Comparison of ENCODE assay signal across 15 mouse cellular contexts in genomic region chr16:75065281-75065680, GRCm38 (mm10).
"Had no signal": no experiment of that assay in that cellular context is flagged by ENCODE, and none has a peak within 500 bp of the region (broad histone marks: within the 10 kb centered on the region; RNA-seq: fewer than 3 reads in every experiment).

No protein-coding gene starts in this region.

- H3K4me1 ChIP-seq: neural tube, embryonic 15.5 days; stomach, embryonic 15.5 days had no signal

- H3K36me3 ChIP-seq: neural tube, embryonic 15.5 days; stomach, embryonic 15.5 days had no signal

- H3K27me3 ChIP-seq: neural tube, embryonic 15.5 days; stomach, embryonic 15.5 days had no signal

- H3K4me3 ChIP-seq: neural tube, embryonic 15.5 days; stomach, embryonic 15.5 days had no signal

- H3K9me3 ChIP-seq: neural tube, embryonic 15.5 days; stomach, embryonic 15.5 days had no signal

- DNase-seq: retina, postnatal 1 day; right cerebral cortex, adult 18-20 months; right cerebral cortex, postnatal 14 days; right cerebral cortex, postnatal 25 days; right cerebral cortex, postnatal 4 days; spleen, adult 18-20 months; thymus, adult 18-20 months; thymus, adult 2 months; thymus, postnatal 14 days; thymus, postnatal 25 days; thymus, postnatal 36 days; thymus, postnatal 4 days had no signal

- H3K27ac ChIP-seq: neural tube, embryonic 15.5 days; stomach, embryonic 15.5 days; stomach, postnatal 0 days had no signal
